Mouse (Mus musculus): Measurements from ENCODE around the gene Dytn. TPM values are rescaled to one million over a fixed set of nuclear protein-coding genes. Genes with fewer than 3 reads are reported as not detected.

The Dytn gene
- total RNA-seq, 2 experiments from 2014 or later: 0.13 TPM; not detected in 1

DNA sequence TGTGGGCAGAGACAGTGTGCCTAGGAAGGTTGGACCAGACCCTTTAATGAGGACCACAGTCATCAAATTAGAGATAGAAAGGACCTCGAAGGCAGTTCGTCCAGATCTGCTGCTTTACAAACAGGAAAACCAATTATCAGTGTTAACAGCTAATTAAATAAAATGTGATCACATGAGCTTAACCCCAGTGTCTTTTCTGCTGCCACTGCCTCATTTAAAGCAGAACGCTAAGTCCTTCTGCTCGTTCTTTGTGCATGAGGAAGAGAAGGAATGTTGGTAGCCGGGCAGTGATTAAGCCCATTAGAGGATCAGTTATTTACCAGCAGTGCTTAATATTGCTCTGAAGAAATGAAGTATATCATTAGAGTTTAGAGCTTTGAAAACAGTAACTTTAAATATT, 109.9 kb downstream of the Dytn start:
- no peak for DNase-seq

DNA sequence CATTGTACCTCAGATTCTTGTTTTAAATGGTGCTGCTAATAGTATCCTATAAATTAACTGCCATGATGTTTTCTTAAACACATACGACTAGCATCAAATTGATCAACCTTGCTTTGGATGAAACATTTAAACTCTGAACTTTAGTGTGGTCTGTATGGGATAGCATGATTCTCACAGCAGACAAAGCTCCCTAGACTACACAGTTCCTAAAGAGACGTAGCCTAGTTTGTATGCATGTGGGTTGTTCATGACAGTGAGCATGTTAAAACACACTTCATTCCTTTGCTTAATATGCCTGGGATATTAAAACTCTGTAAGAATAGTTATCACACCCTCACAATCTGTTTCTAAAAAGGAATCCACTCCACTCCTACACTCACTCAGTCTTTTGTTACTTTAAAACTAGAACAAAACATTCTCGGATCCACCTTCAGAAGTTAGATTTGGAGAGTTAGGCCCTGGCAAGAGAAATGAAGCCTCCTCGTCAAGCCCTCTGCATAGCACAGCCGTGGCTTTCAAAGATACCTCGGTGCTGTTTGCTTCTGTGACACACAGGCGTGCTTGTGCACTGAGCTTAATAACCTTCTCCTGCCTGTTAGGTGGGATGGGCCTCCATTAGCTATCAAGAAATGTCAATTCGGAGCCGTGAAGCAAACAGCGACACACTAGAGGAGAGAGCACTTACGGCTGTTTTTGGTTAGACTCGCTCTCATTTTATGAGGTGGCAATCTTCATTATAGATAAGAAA, 112.7 kb downstream of the Dytn start:
- no peak for DNase-seq

DNA sequence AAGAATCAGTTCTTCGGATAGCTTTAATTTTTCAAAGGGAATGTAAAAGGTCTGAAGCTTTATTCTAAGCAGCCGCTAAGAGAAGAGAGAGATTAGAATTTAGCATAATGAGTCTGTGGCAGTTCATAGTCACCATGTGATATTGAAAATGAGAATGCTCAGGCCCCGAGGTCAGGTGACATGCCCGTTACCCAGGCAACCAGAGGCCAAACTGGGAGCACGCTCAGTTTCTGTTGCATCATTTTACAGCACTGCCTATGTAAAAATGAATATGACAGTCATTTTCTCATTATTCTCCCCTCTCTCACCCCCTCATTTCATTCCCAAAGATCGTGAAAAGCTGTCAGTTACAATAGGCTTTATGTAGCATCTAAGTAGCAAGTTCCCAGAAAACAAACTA, 113.3 kb downstream of the Dytn start:
- no peak for DNase-seq

Other genes with a start within 250 kb of the Dytn start
- 100 to 1,000 TPM; 118 to 122 TPM for gene Adam23, start 241.0 kb downstream of the Dytn start, total RNA-seq (2021)
- not detected for gene Gm39653, start 71.0 kb downstream of the Dytn start, total RNA-seq (2021)
- under 1 TPM; 0.92 to 0.94 TPM for gene Mdh1b, start 43.4 kb upstream of the Dytn start, total RNA-seq (2021)
- gene Fastkd2, start 43.7 kb upstream of the Dytn start, total RNA-seq (2021): 10 to 100 TPM; 18.2 to 19.9 TPM
- gene 4933402D24Rik, start 82.3 kb upstream of the Dytn start, total RNA-seq (2021): not detected